Comparison of ENCODE assay signal across 10 mouse cellular contexts in the genomic region with DNA sequence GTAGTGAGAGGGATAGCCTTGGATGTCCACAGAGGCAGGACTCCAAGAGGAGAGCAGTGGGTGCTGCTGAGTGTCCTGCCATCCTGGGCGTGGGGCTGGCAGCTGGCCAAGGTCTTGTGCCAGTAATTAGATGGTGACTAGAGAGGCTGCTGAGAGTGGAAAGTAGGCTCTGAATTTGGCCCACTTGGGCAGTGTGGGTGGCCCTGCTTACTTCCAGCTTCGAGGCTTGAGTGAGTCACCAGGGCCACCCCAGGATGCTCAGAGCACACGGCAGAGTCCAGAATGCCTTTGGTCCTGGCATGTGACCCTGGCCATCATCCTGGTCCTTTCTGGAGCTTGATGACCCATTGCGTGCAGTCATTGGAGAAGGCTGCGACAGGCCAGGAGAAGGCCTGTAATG. TPM values are rescaled to one million over a fixed set of nuclear protein-coding genes. Genes with fewer than 3 reads are reported as not detected.
DNase-seq lines count a peak whose midpoint lies in the region; ATAC-seq lines count a peak whose summit lies in the region.
"Had no signal": no experiment of that assay in that cellular context is flagged by ENCODE, and none has a peak within 500 bp of the region (broad histone marks: within the 10 kb centered on the region; RNA-seq: fewer than 3 reads in every experiment).

No protein-coding gene starts in this region.

- H3K4me1 ChIP-seq in midbrain, embryonic 11.5 days (ENCODE audit: control insufficient read depth, insufficient read depth, low read length), result peaks cover 10% of the 10 kb centered on the region; the same call in 1 of the 2 replicates
- H3K4me1 ChIP-seq in midbrain, embryonic 15.5 days, result peaks cover 11% of the 10 kb centered on the region
- peaks cover 72% of the 10 kb centered on the region for H3K4me1 ChIP-seq in kidney, embryonic 15.5 days
- H3K4me1 ChIP-seq in midbrain, embryonic 13.5 days (replicated peaks), result peaks cover 26% of the 10 kb centered on the region
- H3K4me1 ChIP-seq: megakaryocyte, embryonic 14.5 days had no signal

- H3K27ac ChIP-seq in midbrain, embryonic 11.5 days (ENCODE audit: low read depth, low read length), result no peak overlapping the region
- H3K27ac ChIP-seq in midbrain, embryonic 15.5 days, result no peak overlapping the region
- peak overlapping the region; percentile 5; the same call in 1 of the 2 replicates for H3K27ac ChIP-seq in kidney, embryonic 15.5 days
- no peak overlapping the region for H3K27ac ChIP-seq in midbrain, embryonic 13.5 days

- no peak overlapping the region for H3K4me3 ChIP-seq in midbrain, embryonic 11.5 days (ENCODE audit: low read depth, low read length)
- H3K4me3 ChIP-seq in midbrain, embryonic 15.5 days, result no peak overlapping the region
- no peak overlapping the region for H3K4me3 ChIP-seq in kidney, embryonic 15.5 days (replicated peaks)
- no peak overlapping the region for H3K4me3 ChIP-seq in midbrain, embryonic 13.5 days (replicated peaks)

- 88% methylated on average over 5 of the region's 5 CpGs for WGBS in midbrain, embryonic 11.5 days
- WGBS in midbrain, embryonic 15.5 days, result 79% methylated on average over 5 of the region's 5 CpGs
- WGBS in kidney, embryonic 15.5 days, result 42% methylated on average over 5 of the region's 5 CpGs
- 86% methylated on average over 5 of the region's 5 CpGs for WGBS in midbrain, embryonic 13.5 days

- H3K4me2 ChIP-seq in midbrain, embryonic 11.5 days, result no peak overlapping the region
- H3K4me2 ChIP-seq in midbrain, embryonic 15.5 days, result no peak overlapping the region
- H3K4me2 ChIP-seq in kidney, embryonic 15.5 days, result no peak overlapping the region
- no peak overlapping the region for H3K4me2 ChIP-seq in midbrain, embryonic 13.5 days (replicated peaks)

- ATAC-seq in midbrain, embryonic 11.5 days (ENCODE audit: low FRiP score), result no peak
- no peak for ATAC-seq in midbrain, embryonic 15.5 days (replicated peaks)
- ATAC-seq in kidney, embryonic 15.5 days (replicated peaks; ENCODE audit: low FRiP score), result no peak; the same call in 1 of the 2 replicates
- ATAC-seq in midbrain, embryonic 13.5 days, result no peak

- H3K36me3 ChIP-seq in midbrain, embryonic 11.5 days (ENCODE audit: control insufficient read depth, insufficient read depth, low read length), result no peaks in the 10 kb centered on the region
- H3K36me3 ChIP-seq in midbrain, embryonic 15.5 days (replicated peaks), result no peaks in the 10 kb centered on the region
- H3K36me3 ChIP-seq in kidney, embryonic 15.5 days, result no peaks in the 10 kb centered on the region
- no peaks in the 10 kb centered on the region for H3K36me3 ChIP-seq in midbrain, embryonic 13.5 days
- H3K36me3 ChIP-seq: G1E had no signal

- DNase-seq in midbrain, embryonic 11.5 days (ENCODE audit: low spot score, missing footprints), result peak; percentile 14
- peak; percentile 77 for DNase-seq in cerebellum, adult 9-10 months
- DNase-seq in right cerebral cortex, postnatal 4 days, result peak; percentile 19
- DNase-seq in spleen, postnatal 36 days (ENCODE audit: low spot score in 2 of 2), result no peak
- no peak for DNase-seq in natural killer cell, adult 2 months (ENCODE audit: low spot score in 2 of 2)

- no peaks in the 10 kb centered on the region for H3K9me3 ChIP-seq in midbrain, embryonic 11.5 days (ENCODE audit: control insufficient read depth, low read length)
- no peaks in the 10 kb centered on the region for H3K9me3 ChIP-seq in midbrain, embryonic 15.5 days
- H3K9me3 ChIP-seq in kidney, embryonic 15.5 days (replicated peaks), result no peaks in the 10 kb centered on the region
- H3K9me3 ChIP-seq in midbrain, embryonic 13.5 days, result no peaks in the 10 kb centered on the region
- H3K9me3 ChIP-seq: megakaryocyte, embryonic 14.5 days had no signal

- no peak overlapping the region for H3K9ac ChIP-seq in midbrain, embryonic 11.5 days (ENCODE audit: low read length)
- H3K9ac ChIP-seq in midbrain, embryonic 15.5 days, result no peak overlapping the region
- H3K9ac ChIP-seq in kidney, embryonic 15.5 days, result no peak overlapping the region
- H3K9ac ChIP-seq in midbrain, embryonic 13.5 days (replicated peaks), result no peak overlapping the region

- no peaks in the 10 kb centered on the region for H3K27me3 ChIP-seq in midbrain, embryonic 11.5 days (ENCODE audit: control insufficient read depth, insufficient read depth, low read length)
- H3K27me3 ChIP-seq in midbrain, embryonic 15.5 days (replicated peaks), result no peaks in the 10 kb centered on the region
- no peaks in the 10 kb centered on the region for H3K27me3 ChIP-seq in kidney, embryonic 15.5 days
- H3K27me3 ChIP-seq in midbrain, embryonic 13.5 days, result no peaks in the 10 kb centered on the region

RNA-seq across cellular contexts. Expression of a gene that starts 31.1 kb away (rescaled TPM):
- 50.0 and 50.2 TPM in 2 replicates for polyA plus RNA-seq in midbrain, embryonic 11.5 days (2014; fragmentation: Nextera tagmentation; extraction: Ambion mirVana)
- polyA plus RNA-seq in midbrain, embryonic 15.5 days (2015; fragmentation: Nextera tagmentation; extraction: Ambion mirVana), result 23.9 and 25.7 TPM in 2 replicates
- 103 and 107 TPM in 2 replicates for polyA plus RNA-seq in kidney, embryonic 15.5 days (2015; fragmentation: Nextera tagmentation; extraction: Ambion mirVana)
- 29.3 and 30.3 TPM in 2 replicates for polyA plus RNA-seq in midbrain, embryonic 13.5 days (2015; fragmentation: Nextera tagmentation; extraction: Ambion mirVana)
- polyA plus RNA-seq: G1E had no signal

Comparison
In these comparisons a context has a peak if more than half of its experiments do, and no peak if none do; other contexts are left out.
1. DNase-seq: peak in midbrain, embryonic 11.5 days (single experiment), cerebellum, adult 9-10 months (single experiment) and right cerebral cortex, postnatal 4 days (single experiment); none in spleen, postnatal 36 days (0 of 2) and natural killer cell, adult 2 months (0 of 2).